Mouse (Mus musculus): ENCODE measurements at regions not wholly inside any gene's neighbourhood (a gene's known extent, or its start where the extent isn't known, plus 50 kb on each side); places are given as distances from the start of the nearest gene placed in this dataset.

GRCm38 (mm10) chr13:45274261-45274884, 115.2 kb upstream of the Mylip start:
- H3K4me2 ChIP-seq (ENCODE audit: low read depth): no peak overlapping the region
- no peaks in the 10 kb centered on the region for H3K36me3 ChIP-seq (ENCODE audit: control insufficient read depth, insufficient read depth)
- TF ChIP-seq TCF3 (IDR thresholded peaks at IDR 0.05; ENCODE audit: insufficient read length, low read depth): no peak
- TF ChIP-seq SRF (IDR thresholded peaks at IDR 0.05; ENCODE audit: control insufficient read depth, insufficient read length, low read depth): no peak
- TF ChIP-seq E2F4 (IDR thresholded peaks at IDR 0.05; ENCODE audit: insufficient read depth): no peak
- TF ChIP-seq MYOG (IDR thresholded peaks at IDR 0.05; ENCODE audit: control insufficient read depth in 1 of 3, insufficient read depth in 1 of 3, insufficient read length in 2 of 3, low read depth in 2 of 3): no peak
- no peak for TF ChIP-seq MAX (IDR thresholded peaks at IDR 0.05; ENCODE audit: low read depth)
- no peak for TF ChIP-seq POLR2AphosphoS2 (IDR thresholded peaks at IDR 0.05; ENCODE audit: insufficient read length, low read depth)
- TF ChIP-seq CEBPB (IDR thresholded peaks at IDR 0.05; ENCODE audit: insufficient read depth, poor library complexity, severe bottlenecking): no peak
- TF ChIP-seq REST (IDR thresholded peaks at IDR 0.05; ENCODE audit: insufficient read depth, insufficient read length): no peak
- no peak for TF ChIP-seq MYOD1 (IDR thresholded peaks at IDR 0.05; ENCODE audit: control insufficient read depth in 1 of 3, insufficient read length in 2 of 3, low read depth in 2 of 3)
- no peak for TF ChIP-seq TCF12 (IDR thresholded peaks at IDR 0.05; ENCODE audit: insufficient read depth, poor library complexity, severe bottlenecking)
- TF ChIP-seq USF1 (IDR thresholded peaks at IDR 0.05; ENCODE audit: low read depth): no peak
- no peak for TF ChIP-seq POLR2A (IDR thresholded peaks at IDR 0.05; ENCODE audit: insufficient read length, low read depth)
- no peaks in the 10 kb centered on the region for H3K27me3 ChIP-seq (ENCODE audit: control insufficient read depth, insufficient read depth, insufficient read length)
- no peak overlapping the region for H3K4me3 ChIP-seq
- no peaks in the 10 kb centered on the region for H3K79me2 ChIP-seq (ENCODE audit: control insufficient read depth, insufficient read depth)
- no peak overlapping the region for H3ac ChIP-seq (ENCODE audit: control insufficient read depth, insufficient read length)

GRCm38 (mm10) chr13:45275391-45275790, 114.2 kb upstream of the Mylip start:
- Histone ChIP-seq H3K27me3 (ENCODE audit: control insufficient read depth, insufficient read depth, insufficient read length) (no peaks in the 10 kb centered on the region), H3K79me2 (ENCODE audit: control insufficient read depth, insufficient read depth) (no peaks in the 10 kb centered on the region), H3K4me3 (no peak overlapping the region), H3K36me3 (ENCODE audit: control insufficient read depth, insufficient read depth) (no peaks in the 10 kb centered on the region), H3ac (ENCODE audit: control insufficient read depth, insufficient read length) (no peak overlapping the region), H3K4me2 (ENCODE audit: low read depth) (no peak overlapping the region)
- TF ChIP-seq MYOD1 (IDR thresholded peaks at IDR 0.05; ENCODE audit: control insufficient read depth in 1 of 3, insufficient read length in 2 of 3, low read depth in 2 of 3): no peak
- no peak for TF ChIP-seq USF1 (IDR thresholded peaks at IDR 0.05; ENCODE audit: low read depth)
- no peak for TF ChIP-seq REST (IDR thresholded peaks at IDR 0.05; ENCODE audit: insufficient read depth, insufficient read length)
- no peak for TF ChIP-seq SRF (IDR thresholded peaks at IDR 0.05; ENCODE audit: control insufficient read depth, insufficient read length, low read depth)
- no peak for TF ChIP-seq TCF12 (IDR thresholded peaks at IDR 0.05; ENCODE audit: insufficient read depth, poor library complexity, severe bottlenecking)

GRCm38 (mm10) chr13:45277842-45278416, 111.6 kb upstream of the Mylip start:
- Histone ChIP-seq H3K4me3 (no peak overlapping the region), H3K27me3 (ENCODE audit: control insufficient read depth, insufficient read depth, insufficient read length) (no peaks in the 10 kb centered on the region), H3K4me2 (ENCODE audit: low read depth) (no peak overlapping the region), H3K36me3 (ENCODE audit: control insufficient read depth, insufficient read depth) (no peaks in the 10 kb centered on the region), H3K79me2 (ENCODE audit: control insufficient read depth, insufficient read depth) (no peaks in the 10 kb centered on the region), H3ac (ENCODE audit: control insufficient read depth, insufficient read length) (no peak overlapping the region)
- TF ChIP-seq POLR2AphosphoS2 (IDR thresholded peaks at IDR 0.05; ENCODE audit: insufficient read length, low read depth): no peak
- no peak for TF ChIP-seq SRF (IDR thresholded peaks at IDR 0.05; ENCODE audit: control insufficient read depth, insufficient read length, low read depth)
- TF ChIP-seq E2F4 (IDR thresholded peaks at IDR 0.05; ENCODE audit: insufficient read depth): no peak
- no peak for TF ChIP-seq REST (IDR thresholded peaks at IDR 0.05; ENCODE audit: insufficient read depth, insufficient read length)
- TF ChIP-seq MYOG (IDR thresholded peaks at IDR 0.05; ENCODE audit: control insufficient read depth in 1 of 3, insufficient read depth in 1 of 3, insufficient read length in 2 of 3, low read depth in 2 of 3): no peak
- no peak for TF ChIP-seq CEBPB (IDR thresholded peaks at IDR 0.05; ENCODE audit: insufficient read depth, poor library complexity, severe bottlenecking)
- no peak for TF ChIP-seq TCF12 (IDR thresholded peaks at IDR 0.05; ENCODE audit: insufficient read depth, poor library complexity, severe bottlenecking)
- no peak for TF ChIP-seq USF1 (IDR thresholded peaks at IDR 0.05; ENCODE audit: low read depth)
- TF ChIP-seq MYOD1 (IDR thresholded peaks at IDR 0.05; ENCODE audit: control insufficient read depth in 1 of 3, insufficient read length in 2 of 3, low read depth in 2 of 3): no peak
- no peak for TF ChIP-seq MAX (IDR thresholded peaks at IDR 0.05; ENCODE audit: low read depth)
- TF ChIP-seq TCF3 (IDR thresholded peaks at IDR 0.05; ENCODE audit: insufficient read length, low read depth): no peak
- no peak for TF ChIP-seq POLR2A (IDR thresholded peaks at IDR 0.05; ENCODE audit: insufficient read length, low read depth)

GRCm38 (mm10) chr13:45281106-45281505, 108.4 kb upstream of the Mylip start:
- no peak overlapping the region for H3ac ChIP-seq (ENCODE audit: control insufficient read depth, insufficient read length)
- no peaks in the 10 kb centered on the region for H3K79me2 ChIP-seq (ENCODE audit: control insufficient read depth, insufficient read depth)
- TF ChIP-seq USF1 (IDR thresholded peaks at IDR 0.05; ENCODE audit: low read depth): no peak
- TF ChIP-seq POLR2AphosphoS2 (IDR thresholded peaks at IDR 0.05; ENCODE audit: insufficient read length, low read depth): no peak
- TF ChIP-seq TCF12 (IDR thresholded peaks at IDR 0.05; ENCODE audit: insufficient read depth, poor library complexity, severe bottlenecking): no peak
- no peak for TF ChIP-seq MAX (IDR thresholded peaks at IDR 0.05; ENCODE audit: low read depth)
- no peak for TF ChIP-seq SRF (IDR thresholded peaks at IDR 0.05; ENCODE audit: control insufficient read depth, insufficient read length, low read depth)
- TF ChIP-seq REST (IDR thresholded peaks at IDR 0.05; ENCODE audit: insufficient read depth, insufficient read length): no peak
- no peak for TF ChIP-seq CEBPB (IDR thresholded peaks at IDR 0.05; ENCODE audit: insufficient read depth, poor library complexity, severe bottlenecking)
- TF ChIP-seq MYOD1 (IDR thresholded peaks at IDR 0.05; ENCODE audit: control insufficient read depth in 1 of 3, insufficient read length in 2 of 3, low read depth in 2 of 3): no peak
- no peak for TF ChIP-seq TCF3 (IDR thresholded peaks at IDR 0.05; ENCODE audit: insufficient read length, low read depth)

More at GRCm38 (mm10) chr13:45281106-45281505, 108.4 kb upstream of the Mylip start:
- Histone ChIP-seq H3K4me2 (ENCODE audit: low read depth) (no peak overlapping the region), H3K27me3 (ENCODE audit: control insufficient read depth, insufficient read depth, insufficient read length) (no peaks in the 10 kb centered on the region), H3K4me3 (no peak overlapping the region), H3K36me3 (ENCODE audit: control insufficient read depth, insufficient read depth) (no peaks in the 10 kb centered on the region)

All from myocyte (in vitro differentiated cells).